Mouse (Mus musculus) intestine, postnatal 0 days (tissue): Measurements from ENCODE around the gene Nop16. TPM values are rescaled to one million over a fixed set of nuclear protein-coding genes. Genes with fewer than 3 reads are reported as not detected.
A peak's percentile ranks its signal among the peaks of the same experiment; 100 is the strongest.

Experiments used
- ATAC-seq: fragments of 200-750 bp; cut with Nextera tagmentation; 2 replicates; pipeline ENCODE4 v1.8.0; 2017; ENCODE audit warnings: mild to moderate bottlenecking, moderate TSS enrichment, moderate library complexity
- H3K27ac ChIP-seq: fragments of 300-500 bp; sonication (generic); 2 replicates; pipeline ENCODE4 v1.5.1; 2014; ENCODE audit warnings: mild to moderate bottlenecking, low read depth, low read length, moderate library complexity
- H3K27me3 ChIP-seq: fragments of 300-500 bp; sonication (generic); replicated peaks from 2 replicates; pipeline ENCODE4 v1.6.1; 2014; ENCODE audit warnings: low read length, mixed read lengths; ENCODE audit not compliant: control insufficient read depth, insufficient read depth
- H3K36me3 ChIP-seq: fragments of 300-500 bp; sonication (generic); 2 replicates; pipeline ENCODE4 v1.6.1; 2014; ENCODE audit warnings: mild to moderate bottlenecking, moderate library complexity; ENCODE audit not compliant: control insufficient read depth, insufficient read depth
- H3K4me1 ChIP-seq: fragments of 300-500 bp; sonication (generic); replicated peaks from 2 replicates; pipeline ENCODE4 v1.6.1; 2014; ENCODE audit warnings: antibody characterized with exemption, low read length, mixed read lengths; ENCODE audit not compliant: control insufficient read depth, insufficient read depth
- H3K4me2 ChIP-seq: fragments of 300-500 bp; sonication (generic); replicated peaks from 2 replicates; pipeline ENCODE4 v1.6.1; 2014; ENCODE audit warnings: low read depth, mild to moderate bottlenecking, moderate library complexity
- H3K4me3 ChIP-seq: fragments of 300-500 bp; sonication (generic); 2 replicates; pipeline ENCODE4 v1.5.1; 2014; ENCODE audit warnings: low read depth, low read length
- H3K9ac ChIP-seq: fragments of 300-500 bp; sonication (generic); 2 replicates; pipeline ENCODE4 v1.6.1; 2014; ENCODE audit warnings: mild to moderate bottlenecking, low read depth, low read length
- H3K9me3 ChIP-seq: fragments of 300-500 bp; sonication (generic); 2 replicates; pipeline ENCODE4 v1.6.1; 2016; ENCODE audit warnings: mixed run types; ENCODE audit not compliant: control insufficient read depth
- CTCF ChIP-seq: sonication (generic); IDR thresholded peaks from 2 replicates; pipeline ENCODE4 v1.5.1; 2016; ENCODE audit warnings: low read depth, mild to moderate bottlenecking, control low read depth, antibody characterized with exemption, moderate library complexity
- WGBS: fragments of 180-500 bp; shearing (Covaris S2); extraction: QIAGEN DNeasy Blood & Tissue Kit; methylation state at CpG from one replicate; pipeline ENCODE4 v1.1.7; 2014; 5-methylcytosine and 5-hydroxymethylcytosine counted together
- polyA plus RNA-seq: library from polyadenylated mRNA; unstranded; fragments of >200 nt; fragmentation: Nextera tagmentation; extraction: Ambion mirVana; gene quantifications from 2 replicates; pipeline ENCODE4 v1.2.1, GENCODE M21; 2015

Gene Nop16
- polyA plus RNA-seq: 25.3 and 25.7 TPM in 2 replicates

GRCm38 (mm10) chr13:54589996-54590951 is at the start of gene Nop16, which contains the start of gene Higd2a:
Nop16 (minus strand) TSS chr13:54590090.
Higd2a (plus strand) TSS chr13:54590207.
- H3K36me3 ChIP-seq: peaks cover 23% of the 10 kb centered on the region
- no peak for TF ChIP-seq CTCF
- under 1% methylated on average over 51 of the region's 51 CpGs for WGBS
- H3K4me3 ChIP-seq: peak within 1 kb of the TSS; percentile 73
- ATAC-seq: peak; percentile 97
- peaks cover 3% of the 10 kb centered on the region; the same call in 1 of the 2 replicates for H3K4me1 ChIP-seq
- H3K9me3 ChIP-seq: no peaks in the 10 kb centered on the region
- no peaks in the 10 kb centered on the region for H3K27me3 ChIP-seq
- peak within 1 kb of the TSS; percentile 90 for H3K4me2 ChIP-seq
- H3K9ac ChIP-seq: peak within 1 kb of the TSS; percentile 67
- H3K27ac ChIP-seq: peak within 1 kb of the TSS; percentile 76

GRCm38 (mm10) chr13:54635011-54635410 is 45.1 kb upstream of the Nop16 start:
- H3K4me1 ChIP-seq: no peaks in the 10 kb centered on the region
- no peak overlapping the region for H3K4me3 ChIP-seq
- H3K27ac ChIP-seq: no peak overlapping the region
- no peak overlapping the region for H3K9ac ChIP-seq
- 97% methylated on average over 3 of the region's 3 CpGs for WGBS
- peaks cover 14% of the 10 kb centered on the region; the same call in 1 of the 2 replicates for H3K36me3 ChIP-seq
- H3K27me3 ChIP-seq: no peaks in the 10 kb centered on the region
- no peak overlapping the region for H3K4me2 ChIP-seq
- TF ChIP-seq CTCF: no peak
- no peak for ATAC-seq
- no peaks in the 10 kb centered on the region for H3K9me3 ChIP-seq

- Histone ChIP-seq H3K4me1 (no peaks in the 10 kb centered on the region), H3K4me2 (no peak overlapping the region), H3K27me3 (no peaks in the 10 kb centered on the region), H3K9me3 (no peaks in the 10 kb centered on the region), H3K27ac (no peak overlapping the region), H3K4me3 (no peak overlapping the region), H3K9ac (no peak overlapping the region), H3K36me3 (0 out of 2 replicates have a peak, but pooled peaks cover under 1% of the 10 kb centered on the region)
- TF ChIP-seq CTCF: no peak
- WGBS: 42% methylated on average over 3 of the region's 3 CpGs
- no peak for ATAC-seq
Observed at GRCm38 (mm10) chr13:54632731-54633277, 42.9 kb upstream of the Nop16 start.

- WGBS: 73% methylated on average over 4 of the region's 4 CpGs
- no peak overlapping the region for H3K27ac ChIP-seq
- H3K27me3 ChIP-seq: no peaks in the 10 kb centered on the region
- H3K4me3 ChIP-seq: no peak overlapping the region
- no peaks in the 10 kb centered on the region for H3K4me1 ChIP-seq
- no peak for TF ChIP-seq CTCF
- H3K9ac ChIP-seq: no peak overlapping the region
- H3K4me2 ChIP-seq: no peak overlapping the region
- no peaks in the 10 kb centered on the region for H3K9me3 ChIP-seq
- H3K36me3 ChIP-seq: no peaks in the 10 kb centered on the region
- no peak for ATAC-seq
Observed at GRCm38 (mm10) chr13:54629128-54629527, 39.2 kb upstream of the Nop16 start.

- no peak for TF ChIP-seq CTCF
- ATAC-seq: peak; percentile 46
Observed at GRCm38 (mm10) chr13:54621960-54622521, 32.2 kb upstream of the Nop16 start.

More at GRCm38 (mm10) chr13:54621960-54622521, 32.2 kb upstream of the Nop16 start:
- peak overlapping the region; percentile 77 for H3K4me2 ChIP-seq
- H3K9ac ChIP-seq: peak overlapping the region; percentile 95
- under 1% methylated on average over 27 of the region's 27 CpGs for WGBS
- peak overlapping the region; percentile 95 for H3K4me3 ChIP-seq
- H3K4me1 ChIP-seq: 0 out of 2 replicates have a peak, but pooled peaks cover 2% of the 10 kb centered on the region
- H3K9me3 ChIP-seq: no peaks in the 10 kb centered on the region
- H3K27ac ChIP-seq: peak overlapping the region; percentile 80
- no peaks in the 10 kb centered on the region for H3K27me3 ChIP-seq
- H3K36me3 ChIP-seq: no peaks in the 10 kb centered on the region
